ENCODE assay signal across 9 mouse cellular contexts in genomic region chr15:7398609-7399540, GRCm38 (mm10). TPM values are rescaled to one million over a fixed set of nuclear protein-coding genes. Genes with fewer than 3 reads are reported as not detected.
A peak's percentile ranks its signal among the peaks of the same experiment; 100 is the strongest.
DNase-seq lines count a peak whose midpoint lies in the region; ATAC-seq and TF ChIP-seq lines count a peak whose summit lies in the region.
"Had no signal": no experiment of that assay in that cellular context is flagged by ENCODE, and none has a peak within 500 bp of the region (broad histone marks: within the 10 kb centered on the region; RNA-seq: fewer than 3 reads in every experiment).

No protein-coding gene starts in this region.

- H3K9ac ChIP-seq in forebrain, embryonic 12.5 days: peak overlapping the region; percentile 44
- H3K9ac ChIP-seq in kidney, postnatal 0 days (ENCODE audit: low read depth, low read length): peak overlapping the region; percentile 66
- peak overlapping the region; percentile 66; the same call in 1 of the 2 replicates for H3K9ac ChIP-seq in midbrain, embryonic 13.5 days (replicated peaks)

- peak overlapping the region; percentile 63 for H3K4me3 ChIP-seq in kidney, adult 2 months (ENCODE audit: insufficient read depth, low read depth, low read length)
- H3K4me3 ChIP-seq in forebrain, embryonic 12.5 days (replicated peaks): peak overlapping the region; percentile 56
- H3K4me3 ChIP-seq in kidney, postnatal 0 days (replicated peaks; ENCODE audit: low read depth, low read length): peak overlapping the region; percentile 71
- peak overlapping the region; percentile 49 for H3K4me3 ChIP-seq in midbrain, embryonic 13.5 days (replicated peaks)

- intact Hi-C loops in left cerebral cortex, postnatal 14 days (cut with DNase I): no loop called here

- 11% methylated on average over 17 of the region's 17 CpGs for WGBS in kidney, adult 2 months
- WGBS in forebrain, embryonic 12.5 days: 2% methylated on average over 17 of the region's 17 CpGs
- WGBS in kidney, postnatal 0 days: 4% methylated on average over 17 of the region's 17 CpGs
- 5% methylated on average over 17 of the region's 17 CpGs for WGBS in midbrain, embryonic 13.5 days

- H3K27ac ChIP-seq in kidney, adult 2 months (ENCODE audit: insufficient read depth, low read depth, low read length): no peak overlapping the region; the same call in 1 of the 2 replicates
- no peak overlapping the region for H3K27ac ChIP-seq in forebrain, embryonic 12.5 days
- H3K27ac ChIP-seq in kidney, postnatal 0 days: peak overlapping the region; percentile 76; the same call in 1 of the 2 replicates
- H3K27ac ChIP-seq in midbrain, embryonic 13.5 days: no peak overlapping the region

- peak; percentile 18 for DNase-seq in kidney, adult 2 months
- no peak for DNase-seq in kidney, adult 11 months
- DNase-seq in kidney, postnatal 0 days (ENCODE audit: low spot score): peak; percentile 52
- DNase-seq in MN1 (ENCODE audit: low spot score): no peak
- no peak for DNase-seq in left cerebral cortex, postnatal 14 days (ENCODE audit: low spot score in 2 of 2)

- peaks cover 2% of the 10 kb centered on the region; the same call in 1 of the 2 replicates for H3K27me3 ChIP-seq in kidney, adult 2 months (replicated peaks; ENCODE audit: control insufficient read depth, insufficient read depth, low read length)
- H3K27me3 ChIP-seq in forebrain, embryonic 12.5 days: peaks cover 46% of the 10 kb centered on the region
- H3K27me3 ChIP-seq in kidney, postnatal 0 days (ENCODE audit: insufficient read depth, low read length): no peaks in the 10 kb centered on the region
- peaks cover 33% of the 10 kb centered on the region for H3K27me3 ChIP-seq in midbrain, embryonic 13.5 days

- H3K4me1 ChIP-seq in kidney, adult 2 months (ENCODE audit: control insufficient read depth, insufficient read depth, low read length): no peaks in the 10 kb centered on the region
- peaks cover 17% of the 10 kb centered on the region for H3K4me1 ChIP-seq in forebrain, embryonic 12.5 days
- 0 out of 2 replicates have a peak, but pooled peaks cover 6% of the 10 kb centered on the region for H3K4me1 ChIP-seq in kidney, postnatal 0 days (replicated peaks; ENCODE audit: insufficient read depth, low read length)
- H3K4me1 ChIP-seq in midbrain, embryonic 13.5 days (replicated peaks): peaks cover 11% of the 10 kb centered on the region

- no peak for TF ChIP-seq POLR2A in kidney, adult 2 months (IDR thresholded peaks at IDR 0.05; ENCODE audit: low read depth, low read length)

- no peaks in the 10 kb centered on the region for H3K9me3 ChIP-seq in forebrain, embryonic 12.5 days
- no peaks in the 10 kb centered on the region for H3K9me3 ChIP-seq in kidney, postnatal 0 days (replicated peaks; ENCODE audit: low read length)
- no peaks in the 10 kb centered on the region for H3K9me3 ChIP-seq in midbrain, embryonic 13.5 days
- H3K9me3 ChIP-seq: G1E had no signal

- ATAC-seq in forebrain, embryonic 12.5 days (ENCODE audit: low FRiP score): peak; percentile 39; the same call in 1 of the 2 replicates
- ATAC-seq in kidney, postnatal 0 days (replicated peaks; ENCODE audit: low FRiP score, low read depth): peak; percentile 65
- ATAC-seq in midbrain, embryonic 13.5 days: peak; percentile 70
- no peak for ATAC-seq in frontal cortex, adult (ENCODE audit: low TSS enrichment)

- peak overlapping the region; percentile 97 for H3K4me2 ChIP-seq in forebrain, embryonic 12.5 days
- H3K4me2 ChIP-seq in kidney, postnatal 0 days (ENCODE audit: low read length): peak overlapping the region; percentile 93
- peak overlapping the region; percentile 82 for H3K4me2 ChIP-seq in midbrain, embryonic 13.5 days (replicated peaks)

- no peak for TF ChIP-seq CTCF in kidney, adult 2 months (conservative IDR thresholded peaks at IDR 0.05; ENCODE audit: insufficient read depth, insufficient read length, low read depth, low read length)
- no peak for TF ChIP-seq CTCF in kidney, postnatal 0 days (IDR thresholded peaks at IDR 0.05; ENCODE audit: low read depth)

- H3K36me3 ChIP-seq in kidney, adult 2 months (ENCODE audit: control insufficient read depth, insufficient read depth, low read length): no peaks in the 10 kb centered on the region
- H3K36me3 ChIP-seq in forebrain, embryonic 12.5 days (replicated peaks): no peaks in the 10 kb centered on the region
- H3K36me3 ChIP-seq in kidney, postnatal 0 days (ENCODE audit: insufficient read depth, low read length): no peaks in the 10 kb centered on the region
- H3K36me3 ChIP-seq in midbrain, embryonic 13.5 days: no peaks in the 10 kb centered on the region
- H3K36me3 ChIP-seq: G1E had no signal

RNA-seq across cellular contexts. Expression of gene Egflam, which starts 0.7 kb away (rescaled TPM):
- polyA plus RNA-seq in kidney, adult 2 months (2012; rRNA removed): 6.8 and 7.8 TPM in 2 replicates
- 8.8 and 9.6 TPM in 2 replicates for polyA plus RNA-seq in forebrain, embryonic 12.5 days (2016; fragmentation: Nextera tagmentation; extraction: Ambion mirVana)
- 14.3 and 15.0 TPM in 2 replicates for polyA plus RNA-seq in kidney, postnatal 0 days (2015; fragmentation: Nextera tagmentation; extraction: Ambion mirVana)
- 5.7 and 7.7 TPM in 2 replicates for polyA plus RNA-seq in midbrain, embryonic 13.5 days (2015; fragmentation: Nextera tagmentation; extraction: Ambion mirVana)
- 1 to 10 TPM; 5.9 to 7.2 TPM for total RNA-seq in left cerebral cortex, postnatal 14 days (2021)
- polyA plus RNA-seq: G1E had no signal

Comparison
In these comparisons a context has a peak if more than half of its experiments do, and no peak if none do; other contexts are left out.
1. DNase-seq: peak in kidney, adult 2 months (single experiment) and kidney, postnatal 0 days (single experiment); none in kidney, adult 11 months (single experiment), MN1 (single experiment) and left cerebral cortex, postnatal 14 days (0 of 2).
2. Peak in every context shown above with its lines, with median percentiles within 50 percentile points of each other: H3K4me3 ChIP-seq, H3K4me2 ChIP-seq and H3K9ac ChIP-seq.